Mouse (Mus musculus): ENCODE results near the gene Ncbp3.

GRCm38 (mm10) chr11:73090283-73090682 lies 42.7 kb downstream of the Ncbp3 start, which contains the start of gene Itgae:
- TF ChIP-seq CHD2 (IDR thresholded peaks at IDR 0.05; ENCODE audit: low read depth, low read length) (no peak), HCFC1 (IDR thresholded peaks at IDR 0.05; ENCODE audit: borderline replicate concordance, insufficient read depth, low read length) (no peak), ZC3H11A (IDR thresholded peaks at IDR 0.05; ENCODE audit: borderline replicate concordance, low read depth, low read length) (no peak), ZNF384 (IDR thresholded peaks at IDR 0.05; ENCODE audit: low read depth, low read length) (no peak)

Measured in ES-E14 (cell line).